Mouse (Mus musculus): Measurements from ENCODE around the gene Hist1h4i. TPM values are rescaled to one million over a fixed set of nuclear protein-coding genes. Genes with fewer than 3 reads are reported as not detected.

The Hist1h4i gene
- 6.2 TPM for polyA plus RNA-seq (2015; fragmentation: Illumina TruSeq; extraction: RNeasy Lipid Tissue Mini Kit (QIAGEN cat#74804); ENCODE audit: low read depth, low replicate concordance)

DNA sequence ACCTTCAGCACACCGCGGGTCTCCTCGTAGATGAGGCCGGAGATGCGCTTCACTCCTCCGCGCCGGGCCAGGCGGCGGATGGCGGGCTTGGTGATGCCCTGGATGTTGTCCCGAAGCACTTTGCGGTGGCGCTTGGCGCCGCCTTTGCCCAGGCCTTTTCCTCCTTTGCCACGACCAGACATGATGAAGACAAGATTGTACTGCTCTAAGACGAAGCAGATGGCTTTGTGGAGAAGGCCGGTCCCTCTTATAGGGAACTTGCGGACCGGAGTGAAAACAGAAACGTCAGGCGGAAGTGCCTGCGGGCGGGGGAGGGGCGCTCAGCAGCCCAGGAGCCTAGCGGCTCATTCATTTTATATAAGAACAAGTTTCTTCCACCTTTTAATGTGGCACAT is at the start of gene Hist1h4i:
Gene Hist1h4i, minus strand, starts transcription at position 221 of the 395 bp plus-strand sequence.

DNA sequence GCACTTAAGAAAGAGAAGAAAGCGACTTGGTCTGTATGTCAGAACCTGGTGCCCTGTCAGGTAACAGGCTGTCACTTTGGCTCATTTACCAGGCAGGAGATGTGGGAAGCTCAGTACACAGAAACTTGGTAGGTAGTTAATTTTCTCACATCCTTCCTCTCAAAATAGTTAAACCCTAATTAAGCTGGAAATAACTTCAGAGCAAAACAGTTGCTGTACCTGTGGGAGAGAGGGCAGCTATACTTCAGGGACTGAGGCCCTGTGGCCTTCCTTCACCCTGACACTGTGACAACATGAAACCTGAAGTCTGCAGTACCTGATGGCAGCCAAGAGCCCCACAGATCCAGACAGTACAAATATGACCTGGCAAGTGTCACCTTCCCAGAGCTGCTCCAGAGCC is 43.0 kb upstream of the Hist1h4i start, which contains the start of gene Vmn1r188:
Gene Vmn1r188, plus strand, starts transcription at position 301 of the 400 bp plus-strand sequence.

GRCm38 (mm10) chr13:22042568-22043502 is 1.7 kb upstream of the Hist1h4i start, which contains the start of the genes Hist1h2ag and Hist1h2bj:
TSS of gene Hist1h2ag (minus strand) at chr13:22042944.
TSS of gene Hist1h2bj (plus strand) at chr13:22043214.

GRCm38 (mm10) chr13:22035267-22036148 is 5.7 kb downstream of the Hist1h4i start, which contains the start of the genes Hist1h2ah and Hist1h2bk:
TSS of gene Hist1h2ah (minus strand) at chr13:22035568.
TSS of gene Hist1h2bk (plus strand) at chr13:22035870.

DNA sequence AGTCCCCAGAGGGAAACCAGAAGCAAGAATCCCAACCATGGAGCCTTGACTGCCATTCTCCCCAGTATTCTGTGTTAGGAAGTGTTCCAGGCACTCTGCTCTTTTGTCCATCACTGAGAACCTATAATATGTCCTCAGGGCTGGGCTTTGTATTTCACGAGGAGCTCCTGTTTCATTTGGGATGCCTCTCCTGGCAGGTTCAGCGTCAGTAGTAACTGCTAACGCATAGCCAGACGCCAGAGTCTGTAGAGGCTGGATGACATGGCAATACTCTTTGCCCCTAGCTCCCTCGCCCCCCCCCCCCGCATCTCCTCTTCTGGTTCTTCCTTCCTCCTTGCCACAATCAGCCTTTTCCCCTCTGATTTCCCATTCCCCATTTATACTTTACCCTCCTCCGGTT is 31.5 kb downstream of the Hist1h4i start, which contains the start of gene Prss16:
Gene Prss16, minus strand, starts transcription at position 101 of the 400 bp plus-strand sequence.

Other genes with a start within 250 kb of the Hist1h4i start
- not detected for gene Hist1h2bq, start 231.2 kb downstream of the Hist1h4i start, polyA plus RNA-seq (2015; fragmentation: Illumina TruSeq; extraction: RNeasy Lipid Tissue Mini Kit (QIAGEN cat#74804); ENCODE audit: low read depth, low replicate concordance)
- gene Hist1h2ao, start 230.9 kb downstream of the Hist1h4i start, polyA plus RNA-seq (2015; fragmentation: Illumina TruSeq; extraction: RNeasy Lipid Tissue Mini Kit (QIAGEN cat#74804); ENCODE audit: low read depth, low replicate concordance) = not detected
- 3.7 TPM for gene Hist1h4m, start 229.6 kb downstream of the Hist1h4i start, polyA plus RNA-seq (2015; fragmentation: Illumina TruSeq; extraction: RNeasy Lipid Tissue Mini Kit (QIAGEN cat#74804); ENCODE audit: low read depth, low replicate concordance)
- not detected for gene Hist1h4n, start 209.2 kb downstream of the Hist1h4i start, polyA plus RNA-seq (2015; fragmentation: Illumina TruSeq; extraction: RNeasy Lipid Tissue Mini Kit (QIAGEN cat#74804); ENCODE audit: low read depth, low replicate concordance)
- not detected for gene Hist1h2ap, start 207.9 kb downstream of the Hist1h4i start, polyA plus RNA-seq (2015; fragmentation: Illumina TruSeq; extraction: RNeasy Lipid Tissue Mini Kit (QIAGEN cat#74804); ENCODE audit: low read depth, low replicate concordance)
- 0.58 TPM for gene Hist1h2br, start 207.6 kb downstream of the Hist1h4i start, polyA plus RNA-seq (2015; fragmentation: Illumina TruSeq; extraction: RNeasy Lipid Tissue Mini Kit (QIAGEN cat#74804); ENCODE audit: low read depth, low replicate concordance)
- 5.2 TPM for gene Zfp184, start 96.3 kb downstream of the Hist1h4i start, polyA plus RNA-seq (2015; fragmentation: Illumina TruSeq; extraction: RNeasy Lipid Tissue Mini Kit (QIAGEN cat#74804); ENCODE audit: low read depth, low replicate concordance)
- not detected for gene Pom121l2, start 60.2 kb downstream of the Hist1h4i start, polyA plus RNA-seq (2015; fragmentation: Illumina TruSeq; extraction: RNeasy Lipid Tissue Mini Kit (QIAGEN cat#74804); ENCODE audit: low read depth, low replicate concordance)
- 1.8 TPM for gene Prss16, start 31.6 kb downstream of the Hist1h4i start, polyA plus RNA-seq (2015; fragmentation: Illumina TruSeq; extraction: RNeasy Lipid Tissue Mini Kit (QIAGEN cat#74804); ENCODE audit: low read depth, low replicate concordance)
- gene Hist1h2ah, start 5.8 kb downstream of the Hist1h4i start, polyA plus RNA-seq (2015; fragmentation: Illumina TruSeq; extraction: RNeasy Lipid Tissue Mini Kit (QIAGEN cat#74804); ENCODE audit: low read depth, low replicate concordance) = not detected
- gene Hist1h2bk, start 5.5 kb downstream of the Hist1h4i start, polyA plus RNA-seq (2015; fragmentation: Illumina TruSeq; extraction: RNeasy Lipid Tissue Mini Kit (QIAGEN cat#74804); ENCODE audit: low read depth, low replicate concordance) = not detected
- gene Hist1h2ag, start 1.6 kb upstream of the Hist1h4i start, polyA plus RNA-seq (2015; fragmentation: Illumina TruSeq; extraction: RNeasy Lipid Tissue Mini Kit (QIAGEN cat#74804); ENCODE audit: low read depth, low replicate concordance) = not detected
- gene Hist1h2bj, start 1.9 kb upstream of the Hist1h4i start, polyA plus RNA-seq (2015; fragmentation: Illumina TruSeq; extraction: RNeasy Lipid Tissue Mini Kit (QIAGEN cat#74804); ENCODE audit: low read depth, low replicate concordance) = not detected
- gene Vmn1r188, start 43.1 kb upstream of the Hist1h4i start, polyA plus RNA-seq (2015; fragmentation: Illumina TruSeq; extraction: RNeasy Lipid Tissue Mini Kit (QIAGEN cat#74804); ENCODE audit: low read depth, low replicate concordance) = not detected
- not detected for gene Vmn1r189, start 64.5 kb upstream of the Hist1h4i start, polyA plus RNA-seq (2015; fragmentation: Illumina TruSeq; extraction: RNeasy Lipid Tissue Mini Kit (QIAGEN cat#74804); ENCODE audit: low read depth, low replicate concordance)
- gene Vmn1r191, start 142.6 kb upstream of the Hist1h4i start, polyA plus RNA-seq (2015; fragmentation: Illumina TruSeq; extraction: RNeasy Lipid Tissue Mini Kit (QIAGEN cat#74804); ENCODE audit: low read depth, low replicate concordance) = not detected
- not detected for gene Vmn1r192, start 149.8 kb upstream of the Hist1h4i start, polyA plus RNA-seq (2015; fragmentation: Illumina TruSeq; extraction: RNeasy Lipid Tissue Mini Kit (QIAGEN cat#74804); ENCODE audit: low read depth, low replicate concordance)
- gene Vmn1r193, start 181.8 kb upstream of the Hist1h4i start, polyA plus RNA-seq (2015; fragmentation: Illumina TruSeq; extraction: RNeasy Lipid Tissue Mini Kit (QIAGEN cat#74804); ENCODE audit: low read depth, low replicate concordance) = not detected
- not detected for gene Vmn1r194, start 202.9 kb upstream of the Hist1h4i start, polyA plus RNA-seq (2015; fragmentation: Illumina TruSeq; extraction: RNeasy Lipid Tissue Mini Kit (QIAGEN cat#74804); ENCODE audit: low read depth, low replicate concordance)
- gene Vmn1r195, start 229.2 kb upstream of the Hist1h4i start, polyA plus RNA-seq (2015; fragmentation: Illumina TruSeq; extraction: RNeasy Lipid Tissue Mini Kit (QIAGEN cat#74804); ENCODE audit: low read depth, low replicate concordance) = not detected
- gene Vmn1r196, start 248.6 kb upstream of the Hist1h4i start, polyA plus RNA-seq (2015; fragmentation: Illumina TruSeq; extraction: RNeasy Lipid Tissue Mini Kit (QIAGEN cat#74804); ENCODE audit: low read depth, low replicate concordance) = not detected

Measured in brain, adult 10 weeks (tissue).